Mouse (Mus musculus): ENCODE measurements at regions not wholly inside any gene's neighbourhood (a gene's known extent, or its start where the extent isn't known, plus 50 kb on each side); places are given as distances from the start of the nearest gene placed in this dataset.

DNA sequence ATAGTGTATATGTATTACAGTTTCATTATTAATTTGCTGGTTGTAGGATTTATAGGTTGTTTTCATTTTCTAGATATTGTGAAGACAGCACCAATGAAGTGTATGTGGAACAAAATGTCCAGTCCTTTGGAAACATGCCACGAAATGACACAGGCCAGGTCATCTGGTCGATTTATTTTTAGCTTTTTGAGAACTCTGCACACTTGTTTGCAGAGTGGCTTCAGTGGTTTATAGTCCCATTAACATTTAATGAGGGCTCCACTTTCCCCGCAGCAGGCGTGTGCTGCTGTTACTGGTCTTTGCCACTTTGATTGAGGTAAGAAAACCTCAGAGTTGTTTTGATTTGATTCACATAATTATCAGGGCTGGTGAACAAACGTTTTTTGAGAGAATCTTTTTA lies 327.2 kb downstream of the Serpinb8 start:
- 31% methylated on average over 5 of the region's 5 CpGs for WGBS
- Histone ChIP-seq H3K4me3 (no peak overlapping the region), H3K9ac (no peak overlapping the region), H3K4me1 (peaks cover 6% of the 10 kb centered on the region), H3K27ac (no peak overlapping the region), H3K4me2 (no peak overlapping the region), H3K27me3 (no peaks in the 10 kb centered on the region), H3K36me3 (no peaks in the 10 kb centered on the region), H3K9me3 (no peaks in the 10 kb centered on the region)
- ATAC-seq (ENCODE audit: borderline replicate concordance, extremely low read depth, low FRiP score, low TSS enrichment) = no peak

DNA sequence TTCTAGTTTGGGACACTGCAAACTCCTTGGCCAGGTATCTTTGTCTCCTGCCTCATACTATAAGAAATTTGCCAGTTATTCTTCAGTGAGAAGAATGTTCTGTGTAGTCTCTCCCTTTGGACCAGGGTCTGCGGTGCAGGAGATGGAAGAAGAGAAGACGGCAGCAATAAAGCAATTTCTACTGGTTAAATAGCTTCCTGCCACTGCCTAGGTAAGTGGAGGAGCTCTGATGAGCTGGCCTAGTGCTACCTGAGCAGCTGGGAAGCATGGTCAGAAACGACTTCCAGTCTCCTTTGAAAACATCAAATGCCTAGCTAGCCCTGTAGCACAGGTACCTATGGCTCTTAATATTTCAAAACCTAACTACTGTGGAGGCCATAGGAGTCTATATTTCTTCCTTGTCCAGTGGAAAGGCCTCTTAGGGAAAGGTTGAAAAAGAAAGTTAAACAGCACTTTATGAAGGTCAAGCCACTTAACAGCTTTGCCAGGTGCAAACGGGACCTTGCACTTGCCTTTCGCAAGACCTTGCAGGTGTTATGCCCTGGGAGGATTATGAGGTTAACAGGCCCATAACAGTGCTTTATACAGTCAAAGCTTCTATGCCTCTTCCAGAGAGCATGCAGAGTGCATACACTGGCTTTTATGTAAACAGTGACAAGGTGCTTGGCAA lies 351.9 kb downstream of the Serpinb8 start:
- 47% methylated on average over 5 of the region's 5 CpGs for WGBS
- H3K9ac ChIP-seq = no peak overlapping the region

DNA sequence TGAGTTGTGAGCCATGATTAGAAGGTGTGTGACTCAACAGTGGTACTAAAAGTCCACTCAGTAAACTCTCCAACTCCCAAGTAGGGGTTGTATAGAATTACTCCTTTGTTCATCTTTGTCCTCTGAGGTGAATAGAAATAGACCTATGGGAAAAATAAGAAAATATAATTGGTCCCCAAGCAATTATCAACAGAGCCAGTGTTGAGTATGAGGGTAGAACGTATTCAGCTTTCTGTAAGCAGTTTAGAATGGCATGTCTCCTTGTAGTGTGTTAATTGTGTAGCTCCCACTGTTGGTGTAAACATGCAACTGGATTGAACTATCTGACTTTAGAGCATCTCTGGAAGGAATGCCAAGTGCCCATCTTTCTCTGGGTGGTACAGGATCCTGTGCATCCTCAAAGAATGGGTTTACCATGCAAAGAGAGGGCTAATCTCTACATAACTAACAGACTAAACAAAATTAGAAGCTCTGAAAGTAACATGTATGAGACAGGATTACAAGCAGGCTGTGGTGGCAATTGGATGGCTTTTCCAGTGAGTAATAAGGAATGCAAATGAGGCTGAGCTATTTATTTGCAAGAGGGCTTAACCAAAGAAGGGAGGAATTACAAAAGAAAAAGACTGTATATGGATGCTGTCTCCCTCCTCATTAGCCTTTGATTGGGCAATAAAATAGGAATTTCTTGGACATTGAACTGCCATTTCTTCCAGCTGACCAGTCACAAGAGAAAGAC lies 356.6 kb downstream of the Serpinb8 start:
- Histone ChIP-seq H3K27ac (no peak overlapping the region), H3K4me2 (no peak overlapping the region), H3K27me3 (no peaks in the 10 kb centered on the region), H3K36me3 (no peaks in the 10 kb centered on the region), H3K9me3 (no peaks in the 10 kb centered on the region), H3K9ac (no peak overlapping the region), H3K4me3 (no peak overlapping the region), H3K4me1 (no peaks in the 10 kb centered on the region)
- WGBS = 73% methylated on average over 1 of the region's 1 CpGs
- no peak for ATAC-seq (ENCODE audit: borderline replicate concordance, extremely low read depth, low FRiP score, low TSS enrichment)

More for the DNA sequence above, 351.9 kb downstream of the Serpinb8 start:
- Histone ChIP-seq H3K36me3 (no peaks in the 10 kb centered on the region), H3K4me3 (no peak overlapping the region), H3K4me2 (no peak overlapping the region), H3K27me3 (no peaks in the 10 kb centered on the region), H3K27ac (peak overlapping the region; percentile 15; the same call in 1 of the 2 replicates), H3K4me1 (no peaks in the 10 kb centered on the region), H3K9me3 (no peaks in the 10 kb centered on the region)
- peak; percentile 67; the same call in 1 of the 2 replicates for ATAC-seq (ENCODE audit: borderline replicate concordance, extremely low read depth, low FRiP score, low TSS enrichment)

DNA sequence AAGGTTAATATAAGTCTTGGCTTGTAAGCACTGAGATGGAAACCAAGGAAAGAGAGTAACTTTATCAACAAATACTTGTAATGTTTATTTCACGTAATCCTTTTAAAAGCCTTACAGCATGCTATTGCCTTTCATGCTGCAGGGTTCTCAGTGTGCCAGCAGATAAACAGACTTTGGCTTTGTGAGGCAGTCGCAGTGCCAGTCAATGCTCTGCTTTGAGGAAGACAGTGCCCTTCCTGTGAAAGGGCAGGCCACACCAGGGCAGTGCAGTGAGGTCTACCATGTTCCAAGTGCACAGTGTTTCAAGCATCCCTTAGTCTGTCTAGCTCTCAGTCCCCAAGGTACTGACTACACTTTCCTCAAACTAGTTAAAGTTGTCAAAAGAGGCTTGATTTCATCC lies 360.6 kb downstream of the Serpinb8 start:
- H3K4me3 ChIP-seq = no peak overlapping the region
- ATAC-seq (ENCODE audit: borderline replicate concordance, extremely low read depth, low FRiP score, low TSS enrichment) = no peak
- H3K27ac ChIP-seq = no peak overlapping the region
- H3K4me1 ChIP-seq = no peaks in the 10 kb centered on the region
- WGBS = 30% methylated on average over 2 of the region's 2 CpGs
- H3K36me3 ChIP-seq = no peaks in the 10 kb centered on the region
- H3K27me3 ChIP-seq = no peaks in the 10 kb centered on the region
- no peaks in the 10 kb centered on the region for H3K9me3 ChIP-seq
- H3K9ac ChIP-seq = no peak overlapping the region
- H3K4me2 ChIP-seq = no peak overlapping the region

DNA sequence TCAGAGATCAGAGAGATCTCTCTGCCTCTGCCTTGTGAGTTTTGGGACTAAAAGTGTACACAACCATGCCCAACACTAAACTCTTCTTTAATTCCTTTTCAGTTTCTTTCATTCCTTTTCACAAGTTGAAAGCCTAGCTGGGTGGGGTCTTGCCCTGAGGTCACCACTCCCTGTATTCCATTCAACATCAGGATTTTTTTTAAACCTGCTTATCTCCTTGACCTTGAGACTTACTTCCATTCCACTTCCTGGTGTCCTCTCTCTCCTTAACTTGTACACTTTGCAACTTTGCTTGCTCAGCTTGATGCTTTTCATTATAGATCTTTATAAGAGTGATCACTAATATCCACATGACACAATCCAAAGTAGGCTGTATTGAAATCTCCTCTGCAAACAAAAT lies 371.2 kb downstream of the Serpinb8 start:
- Histone ChIP-seq H3K4me1 (no peaks in the 10 kb centered on the region), H3K4me2 (no peak overlapping the region), H3K9ac (no peak overlapping the region), H3K4me3 (no peak overlapping the region), H3K27me3 (no peaks in the 10 kb centered on the region), H3K27ac (no peak overlapping the region), H3K9me3 (no peaks in the 10 kb centered on the region), H3K36me3 (no peaks in the 10 kb centered on the region)
- no peak for ATAC-seq (ENCODE audit: borderline replicate concordance, extremely low read depth, low FRiP score, low TSS enrichment)

DNA sequence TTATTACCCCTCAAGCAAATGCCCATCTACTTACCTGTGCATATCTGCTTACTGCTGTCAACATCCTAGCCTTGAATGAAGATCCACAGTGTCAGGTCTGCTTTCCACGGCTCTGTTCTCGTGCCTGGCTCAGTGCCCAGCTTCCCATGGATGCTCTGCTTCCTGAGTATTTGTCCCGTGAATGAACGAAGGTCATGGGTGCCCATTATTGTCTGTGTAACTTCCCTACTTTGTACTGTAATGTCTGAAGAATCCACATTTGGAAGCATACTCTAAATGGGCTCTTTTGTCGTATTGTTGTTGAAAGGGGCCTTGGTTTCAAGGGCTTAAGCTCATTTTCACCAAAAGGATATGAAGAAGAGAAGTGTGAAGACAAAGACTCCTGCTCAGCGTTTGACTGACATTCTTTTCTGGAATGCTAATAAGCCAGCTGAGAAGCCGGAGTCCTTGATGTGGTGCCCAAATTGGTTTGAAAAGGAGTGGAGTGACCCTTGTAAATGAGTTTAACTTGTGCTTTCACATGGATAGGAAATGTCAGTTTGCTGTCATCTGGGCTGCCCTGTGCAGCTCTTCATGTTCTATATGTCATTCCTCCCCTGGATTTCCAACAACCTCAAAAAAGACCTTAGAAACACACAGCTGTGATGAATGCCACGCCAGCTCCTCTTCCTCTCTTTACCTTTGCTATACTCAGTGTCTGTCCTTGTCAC lies 386.0 kb downstream of the Serpinb8 start:
- Histone ChIP-seq H3K9ac (no peak overlapping the region), H3K27ac (no peak overlapping the region), H3K27me3 (no peaks in the 10 kb centered on the region), H3K9me3 (no peaks in the 10 kb centered on the region), H3K36me3 (no peaks in the 10 kb centered on the region), H3K4me2 (no peak overlapping the region), H3K4me1 (no peaks in the 10 kb centered on the region), H3K4me3 (no peak overlapping the region)
- 50% methylated on average over 8 of the region's 8 CpGs for WGBS
- no peak for ATAC-seq (ENCODE audit: borderline replicate concordance, extremely low read depth, low FRiP score, low TSS enrichment)

DNA sequence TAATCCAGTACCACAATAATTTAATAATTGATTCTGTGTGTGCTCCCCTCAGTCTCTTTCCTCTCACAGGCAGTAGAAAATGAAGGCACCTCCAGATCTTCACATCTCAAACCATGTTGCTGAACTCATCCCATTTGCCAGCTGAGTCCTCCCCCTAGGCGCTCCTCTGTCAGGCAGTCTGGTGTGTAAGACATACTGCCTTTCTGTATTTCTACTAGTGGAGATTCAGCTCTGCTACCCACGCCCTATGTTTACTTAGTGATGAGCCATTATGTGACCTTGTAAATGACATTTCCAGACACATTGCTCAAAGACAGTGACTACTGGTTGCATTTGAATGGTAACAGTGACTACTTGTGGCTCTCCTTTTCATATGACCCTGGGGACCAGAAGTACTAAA lies 387.9 kb downstream of the Serpinb8 start:
- H3K4me1 ChIP-seq = no peaks in the 10 kb centered on the region
- H3K36me3 ChIP-seq = no peaks in the 10 kb centered on the region
- no peak overlapping the region for H3K4me2 ChIP-seq
- no peak for ATAC-seq (ENCODE audit: borderline replicate concordance, extremely low read depth, low FRiP score, low TSS enrichment)
- H3K9ac ChIP-seq = no peak overlapping the region
- H3K27ac ChIP-seq = no peak overlapping the region
- no peak overlapping the region for H3K4me3 ChIP-seq
- H3K9me3 ChIP-seq = no peaks in the 10 kb centered on the region
- 52% methylated on average over 2 of the region's 2 CpGs for WGBS
- no peaks in the 10 kb centered on the region for H3K27me3 ChIP-seq

DNA sequence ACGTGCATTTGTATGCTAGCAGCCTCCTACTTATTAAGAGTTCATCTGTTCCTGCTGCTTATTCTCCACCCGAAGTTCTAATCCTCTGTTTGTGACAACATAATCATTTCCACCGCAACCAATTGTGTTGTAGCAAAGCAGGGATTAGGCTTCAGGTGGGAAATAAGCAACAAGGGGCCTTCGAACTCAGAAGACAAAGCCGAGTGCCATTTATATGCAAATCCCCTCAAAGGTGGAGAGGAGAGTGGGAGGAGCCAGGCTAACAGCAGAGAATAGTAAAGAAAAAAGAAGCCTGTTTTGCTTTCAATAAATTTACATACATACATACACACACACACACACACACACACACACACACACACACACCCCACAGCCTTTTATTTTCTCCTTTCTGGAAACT lies 388.6 kb downstream of the Serpinb8 start:
- Histone ChIP-seq H3K4me1 (no peaks in the 10 kb centered on the region), H3K4me3 (no peak overlapping the region), H3K36me3 (no peaks in the 10 kb centered on the region), H3K4me2 (no peak overlapping the region), H3K27ac (no peak overlapping the region), H3K9me3 (no peaks in the 10 kb centered on the region), H3K27me3 (no peaks in the 10 kb centered on the region), H3K9ac (no peak overlapping the region)
- no peak for ATAC-seq (ENCODE audit: borderline replicate concordance, extremely low read depth, low FRiP score, low TSS enrichment)
- 35% methylated on average over 5 of the region's 5 CpGs for WGBS

DNA sequence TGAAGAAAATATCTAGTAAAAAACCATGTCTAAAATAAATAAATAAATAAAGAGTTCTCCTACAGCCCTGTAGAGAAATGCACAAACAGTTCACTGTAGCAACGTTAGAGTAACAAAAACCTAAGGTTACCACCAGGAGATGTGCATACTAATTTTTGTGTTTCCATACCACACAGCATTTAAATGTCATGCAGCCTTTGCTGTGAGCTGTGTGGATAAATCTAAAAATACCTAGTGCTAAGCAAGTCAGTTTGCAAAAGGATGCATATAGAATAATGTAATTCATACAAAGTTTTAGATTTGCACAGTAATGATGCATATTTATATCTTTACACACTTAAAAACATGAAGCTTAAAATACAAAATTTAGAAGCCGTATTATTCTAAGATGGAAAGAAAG lies 395.8 kb downstream of the Serpinb8 start:
- H3K27ac ChIP-seq = no peak overlapping the region
- no peaks in the 10 kb centered on the region for H3K36me3 ChIP-seq
- no peak overlapping the region for H3K4me3 ChIP-seq
- no peak overlapping the region for H3K9ac ChIP-seq
- H3K4me1 ChIP-seq = no peaks in the 10 kb centered on the region
- ATAC-seq (ENCODE audit: borderline replicate concordance, extremely low read depth, low FRiP score, low TSS enrichment) = no peak
- no peaks in the 10 kb centered on the region for H3K9me3 ChIP-seq
- 67% methylated on average over 2 of the region's 2 CpGs for WGBS
- no peaks in the 10 kb centered on the region for H3K27me3 ChIP-seq
- no peak overlapping the region for H3K4me2 ChIP-seq

DNA sequence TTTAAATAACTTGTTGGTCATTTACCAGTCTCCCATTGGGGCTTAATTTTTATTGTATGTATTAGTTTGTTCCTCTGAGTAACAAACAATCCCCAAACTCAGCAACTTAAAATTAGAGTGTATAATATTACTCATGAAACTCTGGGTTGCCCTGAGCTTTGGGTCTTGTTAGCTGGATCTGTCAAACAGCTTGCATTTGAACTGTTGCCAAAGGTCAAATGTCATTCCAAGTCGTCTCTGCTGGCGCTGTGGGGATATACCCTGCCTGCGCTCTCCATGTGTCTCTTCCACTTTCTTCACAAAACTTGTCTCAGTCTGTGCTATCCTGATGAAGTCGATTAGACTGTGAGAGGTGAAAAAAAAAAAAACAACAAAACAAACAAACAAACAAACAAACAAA lies 398.3 kb downstream of the Serpinb8 start:
- no peak overlapping the region for H3K9ac ChIP-seq
- no peak overlapping the region for H3K4me3 ChIP-seq
- no peaks in the 10 kb centered on the region for H3K27me3 ChIP-seq
- WGBS = 42% methylated on average over 4 of the region's 4 CpGs
- H3K4me1 ChIP-seq = no peaks in the 10 kb centered on the region
- H3K4me2 ChIP-seq = no peak overlapping the region
- H3K27ac ChIP-seq = no peak overlapping the region
- H3K9me3 ChIP-seq = no peaks in the 10 kb centered on the region
- ATAC-seq (ENCODE audit: borderline replicate concordance, extremely low read depth, low FRiP score, low TSS enrichment) = no peak
- no peaks in the 10 kb centered on the region for H3K36me3 ChIP-seq

DNA sequence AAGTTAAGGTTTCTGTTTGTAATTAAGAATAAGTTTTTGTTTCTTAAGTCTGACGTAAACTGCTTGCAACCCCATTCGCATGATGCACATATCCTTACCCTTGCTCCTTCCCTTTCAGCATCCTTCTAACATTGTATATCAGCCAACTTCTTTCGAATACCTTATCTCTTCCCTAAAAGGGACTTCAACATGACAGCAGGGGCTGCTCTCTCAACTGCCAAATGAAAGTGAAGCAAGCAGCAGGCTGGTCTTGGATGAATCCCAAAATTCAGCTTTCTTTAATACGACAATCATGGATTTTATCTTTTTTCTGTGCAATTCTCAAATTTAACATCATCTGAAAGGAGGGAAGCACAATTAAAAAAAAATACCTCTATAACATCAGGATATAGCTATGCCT lies 403.2 kb downstream of the Serpinb8 start:
- H3K9me3 ChIP-seq = no peaks in the 10 kb centered on the region
- WGBS = 55% methylated on average over 4 of the region's 4 CpGs
- no peaks in the 10 kb centered on the region for H3K27me3 ChIP-seq
- H3K9ac ChIP-seq = no peak overlapping the region
- no peak overlapping the region for H3K4me2 ChIP-seq
- ATAC-seq (ENCODE audit: borderline replicate concordance, extremely low read depth, low FRiP score, low TSS enrichment) = no peak
- no peaks in the 10 kb centered on the region for H3K36me3 ChIP-seq
- H3K4me3 ChIP-seq = no peak overlapping the region
- no peak overlapping the region for H3K27ac ChIP-seq
- no peaks in the 10 kb centered on the region for H3K4me1 ChIP-seq

DNA sequence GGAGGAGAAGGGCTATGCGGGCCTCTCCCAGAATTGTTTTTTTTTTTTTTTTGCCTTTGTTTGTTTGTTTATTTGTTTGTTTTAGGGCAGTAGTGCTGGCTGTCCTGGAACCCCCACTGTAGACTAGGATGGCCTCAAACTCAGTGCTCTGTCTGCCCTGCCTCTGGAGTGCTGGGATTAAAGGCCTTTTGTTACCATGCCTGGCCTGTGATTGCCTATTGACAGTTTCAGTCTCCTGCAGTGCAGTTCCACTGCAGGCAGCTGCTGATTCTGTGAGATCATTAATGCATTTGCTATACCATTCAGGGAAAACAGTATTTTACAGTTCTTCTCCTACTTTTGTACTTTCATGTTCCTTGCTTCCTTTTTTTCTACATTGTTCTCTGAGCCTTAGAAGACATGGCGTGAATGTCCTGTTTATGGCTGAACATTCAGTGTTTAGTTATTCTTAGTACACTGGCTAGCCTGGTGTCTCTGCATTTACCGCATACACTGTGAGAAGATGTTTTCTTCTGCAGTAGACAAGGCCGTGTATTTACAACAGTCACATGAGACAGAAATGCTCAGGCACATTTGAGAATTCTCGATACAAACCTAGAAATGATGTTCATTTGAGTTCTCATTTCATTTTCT lies 434.0 kb downstream of the Serpinb8 start:
- 79% methylated on average over 5 of the region's 5 CpGs for WGBS
- H3K9ac ChIP-seq = no peak overlapping the region
- H3K27ac ChIP-seq = no peak overlapping the region
- no peaks in the 10 kb centered on the region for H3K27me3 ChIP-seq
- no peak overlapping the region for H3K4me2 ChIP-seq
- no peaks in the 10 kb centered on the region for H3K4me1 ChIP-seq
- H3K4me3 ChIP-seq = no peak overlapping the region
- ATAC-seq (ENCODE audit: borderline replicate concordance, extremely low read depth, low FRiP score, low TSS enrichment) = no peak
- no peaks in the 10 kb centered on the region for H3K36me3 ChIP-seq
- no peaks in the 10 kb centered on the region for H3K9me3 ChIP-seq
